ENCODE assay signal across 8 mouse cellular contexts in the genomic region with DNA sequence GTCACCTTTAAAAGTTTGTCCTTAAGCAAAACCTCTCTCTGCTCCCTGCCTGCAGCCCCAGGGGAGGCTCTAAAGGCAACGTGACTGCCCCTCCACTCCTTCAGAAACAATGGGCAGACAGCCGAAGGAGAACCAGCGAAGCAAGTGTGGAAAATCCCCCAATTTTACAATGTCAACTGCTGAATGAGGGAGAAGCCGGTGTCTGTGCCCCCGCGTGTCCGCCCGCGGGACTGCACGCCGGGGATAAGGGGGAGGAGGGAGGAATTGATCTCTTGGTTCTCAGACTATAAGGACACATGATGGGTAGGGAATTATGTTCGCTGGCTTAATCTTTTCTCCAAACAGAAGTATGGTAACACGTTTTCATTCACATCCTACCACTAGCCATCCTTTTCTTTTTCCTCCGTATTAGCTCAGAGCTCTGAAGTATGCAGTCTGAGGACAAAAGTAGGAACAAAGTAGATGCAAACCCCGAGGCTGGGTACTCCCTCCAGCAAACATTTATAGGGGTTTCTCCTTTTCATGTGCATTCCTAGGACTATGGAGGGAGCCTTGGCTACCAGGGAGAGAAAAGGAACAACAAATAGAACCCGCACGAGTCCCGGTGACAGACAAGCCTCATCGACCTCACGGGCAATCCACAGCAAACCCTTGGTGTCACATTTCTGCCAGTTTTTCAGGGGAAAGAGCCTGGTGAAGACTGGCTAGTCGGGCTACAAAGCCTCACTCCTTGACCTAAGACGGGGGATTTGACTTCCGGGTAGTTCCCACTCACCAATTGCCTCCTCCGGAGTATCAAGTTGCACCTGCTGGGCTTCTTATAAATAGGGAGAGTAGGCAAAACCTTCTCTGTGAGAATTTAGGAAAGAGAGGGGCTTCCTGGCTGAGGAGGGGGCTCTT. TPM values are rescaled to one million over a fixed set of nuclear protein-coding genes. Genes with fewer than 3 reads are reported as not detected.
A peak's percentile ranks its signal among the peaks of the same experiment; 100 is the strongest.
DNase-seq lines count a peak whose midpoint lies in the region; ATAC-seq and TF ChIP-seq lines count a peak whose summit lies in the region.

No protein-coding gene starts in this region.

- DNase-seq in B cell, adult 2 months, result peak; percentile 93 to 96
- peak; percentile 89 to 94 for DNase-seq in heart, adult 9 months (ENCODE audit: low spot score in 2 of 2)
- peak; percentile 98 for DNase-seq in kidney, adult 9 months
- peak; percentile 94 for DNase-seq in limb, embryonic 14.5 days (ENCODE audit: low spot score)
- DNase-seq in spleen, adult 2 months (ENCODE audit: low read depth in 1 of 2, low spot score in 2 of 2), result peak; percentile 77 to 91

- no peak for TF ChIP-seq POLR2A in bone marrow macrophage, adult 2 months (IDR thresholded peaks at IDR 0.05; ENCODE audit: borderline replicate concordance, low read depth, low read length)
- no peak for TF ChIP-seq POLR2A in limb, embryonic 14.5 days (IDR thresholded peaks at IDR 0.05; ENCODE audit: borderline replicate concordance, extremely low read depth, insufficient read depth, insufficient read length)
- TF ChIP-seq POLR2A in spleen, adult 2 months (IDR thresholded peaks at IDR 0.05; ENCODE audit: low read depth, low read length), result no peak

- TF ChIP-seq CTCF in bone marrow macrophage, adult 2 months (IDR thresholded peaks at IDR 0.05; ENCODE audit: low read depth, low read length), result peak; percentile 53
- TF ChIP-seq CTCF in spleen, adult 2 months (IDR thresholded peaks at IDR 0.05; ENCODE audit: extremely low read depth, insufficient read depth, insufficient read length, insufficient replicate concordance), result peak; percentile 87

- H3K4me1 ChIP-seq in bone marrow macrophage, adult 2 months (ENCODE audit: control insufficient read depth, insufficient read depth, low read length), result peaks cover 24% of the 10 kb centered on the region
- H3K4me1 ChIP-seq in embryonic facial prominence, embryonic 15.5 days, result peaks cover 55% of the 10 kb centered on the region
- H3K4me1 ChIP-seq in limb, embryonic 14.5 days (ENCODE audit: control insufficient read depth, insufficient read depth, low read length), result peaks cover 29% of the 10 kb centered on the region
- H3K4me1 ChIP-seq in midbrain, embryonic 16.5 days (ENCODE audit: control insufficient read depth, insufficient read depth, low read length), result peaks cover 26% of the 10 kb centered on the region
- peaks cover 10% of the 10 kb centered on the region; the same call in 1 of the 2 replicates for H3K4me1 ChIP-seq in spleen, adult 2 months (ENCODE audit: control insufficient read depth, insufficient read depth, insufficient read length)

- under 1% methylated on average over 24 of the region's 24 CpGs for WGBS in embryonic facial prominence, embryonic 15.5 days
- WGBS in limb, embryonic 14.5 days, result under 1% methylated on average over 24 of the region's 24 CpGs
- WGBS in midbrain, embryonic 16.5 days, result under 1% methylated on average over 24 of the region's 24 CpGs
- WGBS in spleen, adult 2 months, result 4% methylated on average over 24 of the region's 24 CpGs

- H3K9me3 ChIP-seq in embryonic facial prominence, embryonic 15.5 days (replicated peaks), result no peaks in the 10 kb centered on the region
- H3K9me3 ChIP-seq in limb, embryonic 14.5 days (ENCODE audit: control insufficient read depth, low read length), result no peaks in the 10 kb centered on the region
- H3K9me3 ChIP-seq in midbrain, embryonic 16.5 days (replicated peaks; ENCODE audit: control insufficient read depth, low read length, poor library complexity, severe bottlenecking), result no peaks in the 10 kb centered on the region

- no peak overlapping the region for H3K27ac ChIP-seq in bone marrow macrophage, adult 2 months (ENCODE audit: insufficient read depth, low read depth, low read length)
- peak overlapping the region; percentile 63 for H3K27ac ChIP-seq in embryonic facial prominence, embryonic 15.5 days (replicated peaks)
- H3K27ac ChIP-seq in limb, embryonic 14.5 days (replicated peaks; ENCODE audit: low read depth, low read length), result peak overlapping the region; percentile 46; the same call in 1 of the 2 replicates
- peak overlapping the region; percentile 59 for H3K27ac ChIP-seq in midbrain, embryonic 16.5 days (ENCODE audit: low read length)
- peak overlapping the region; percentile 45; the same call in 1 of the 2 replicates for H3K27ac ChIP-seq in spleen, adult 2 months (ENCODE audit: insufficient read depth, low read length)

- H3K9ac ChIP-seq in embryonic facial prominence, embryonic 15.5 days, result no peak overlapping the region
- H3K9ac ChIP-seq in limb, embryonic 14.5 days (ENCODE audit: low read depth, low read length, severe bottlenecking), result peak overlapping the region; percentile 34
- peak overlapping the region; percentile 47 for H3K9ac ChIP-seq in midbrain, embryonic 16.5 days (ENCODE audit: low read depth, low read length)

- ATAC-seq in embryonic facial prominence, embryonic 15.5 days (ENCODE audit: insufficient number of reproducible peaks, low FRiP score, low TSS enrichment, low read depth), result peak; percentile 61
- peak; percentile 79 for ATAC-seq in limb, embryonic 14.5 days (ENCODE audit: low FRiP score, low read depth)
- peak; percentile 69 for ATAC-seq in midbrain, embryonic 16.5 days

- H3K27me3 ChIP-seq in embryonic facial prominence, embryonic 15.5 days, result no peaks in the 10 kb centered on the region
- H3K27me3 ChIP-seq in limb, embryonic 14.5 days (ENCODE audit: control insufficient read depth, insufficient read depth, low read length), result no peaks in the 10 kb centered on the region
- no peaks in the 10 kb centered on the region for H3K27me3 ChIP-seq in midbrain, embryonic 16.5 days (ENCODE audit: control insufficient read depth, insufficient read depth, low read depth, low read length)
- no peaks in the 10 kb centered on the region for H3K27me3 ChIP-seq in spleen, adult 2 months (ENCODE audit: control insufficient read depth, insufficient read depth, low read length)

- H3K36me3 ChIP-seq in embryonic facial prominence, embryonic 15.5 days, result no peaks in the 10 kb centered on the region
- no peaks in the 10 kb centered on the region for H3K36me3 ChIP-seq in limb, embryonic 14.5 days (ENCODE audit: control insufficient read depth, insufficient read depth, low read length)
- no peaks in the 10 kb centered on the region for H3K36me3 ChIP-seq in midbrain, embryonic 16.5 days (ENCODE audit: control insufficient read depth, insufficient read depth, low read length)
- no peaks in the 10 kb centered on the region for H3K36me3 ChIP-seq in spleen, adult 2 months (ENCODE audit: control insufficient read depth, insufficient read depth, low read length)

- H3K4me3 ChIP-seq in bone marrow macrophage, adult 2 months (ENCODE audit: insufficient read depth, low read length), result no peak overlapping the region
- H3K4me3 ChIP-seq in embryonic facial prominence, embryonic 15.5 days (replicated peaks), result peak overlapping the region; percentile 14
- H3K4me3 ChIP-seq in limb, embryonic 14.5 days (replicated peaks; ENCODE audit: low read length), result peak overlapping the region; percentile 15
- H3K4me3 ChIP-seq in midbrain, embryonic 16.5 days (ENCODE audit: low read depth, low read length), result peak overlapping the region; percentile 29
- H3K4me3 ChIP-seq in spleen, adult 2 months (ENCODE audit: extremely low read depth, insufficient read depth, insufficient read length), result peak overlapping the region; percentile 26; the same call in 1 of the 2 replicates

- peak overlapping the region; percentile 51 for H3K4me2 ChIP-seq in embryonic facial prominence, embryonic 15.5 days (replicated peaks)
- peak overlapping the region; percentile 46 for H3K4me2 ChIP-seq in limb, embryonic 14.5 days (replicated peaks; ENCODE audit: low read depth, low read length, severe bottlenecking)
- H3K4me2 ChIP-seq in midbrain, embryonic 16.5 days (ENCODE audit: low read length), result peak overlapping the region; percentile 60

RNA-seq across cellular contexts. Expression of a gene that starts 3.1 kb away (rescaled TPM):
- 22.2 and 23.4 TPM in 2 replicates for polyA plus RNA-seq in bone marrow macrophage, adult 2 months (2012; ENCODE audit: insufficient read depth, insufficient read length, missing spikeins)
- 8.3 and 11.2 TPM in 2 replicates for polyA plus RNA-seq in embryonic facial prominence, embryonic 15.5 days (2015; fragmentation: Nextera tagmentation; extraction: Ambion mirVana)
- 50.5 and 63.4 TPM in 2 replicates for polyA plus RNA-seq in limb, embryonic 14.5 days (2012; rRNA removed)
- polyA plus RNA-seq in limb, embryonic 14.5 days (2014; fragmentation: Nextera tagmentation; extraction: Ambion mirVana), result 14.9 and 19.3 TPM in 2 replicates
- 9.4 and 10.8 TPM in 2 replicates for polyA plus RNA-seq in midbrain, embryonic 16.5 days (2015; fragmentation: Nextera tagmentation; extraction: Ambion mirVana)
- 56.5 and 66.0 TPM in 2 replicates for polyA plus RNA-seq in spleen, adult 2 months (2012; rRNA removed)
